In genomic region chr17:54362991-54363390, GRCm38 (mm10) we compare ENCODE assay signal across 12 mouse cellular contexts.
"Had no signal": no experiment of that assay in that cellular context is flagged by ENCODE, and none has a peak within 500 bp of the region (broad histone marks: within the 10 kb centered on the region; RNA-seq: fewer than 3 reads in every experiment).

No protein-coding gene starts in this region.

- ATAC-seq: midbrain, embryonic 16.5 days had no signal

- DNase-seq: lung, adult 18-20 months; lung, embryonic 14.5 days; lung, postnatal 10 days; lung, postnatal 4 days; midbrain, embryonic 14.5 days; retina, postnatal 1 day; right cerebral cortex, adult 18-20 months; right cerebral cortex, postnatal 14 days; thymus, adult 18-20 months; thymus, postnatal 14 days; thymus, postnatal 36 days had no signal
